Mouse (Mus musculus): ENCODE data around the gene Cryzl1. TPM values are rescaled to one million over a fixed set of nuclear protein-coding genes. Genes with fewer than 3 reads are reported as not detected.

Cryzl1 gene
- polyA plus RNA-seq, 1 experiment, result 11.8 TPM

GRCm38 (mm10) chr16:91678147-91678911 is 50.4 kb downstream of the Cryzl1 start:
- Histone ChIP-seq H3K36me3 (ENCODE audit: control insufficient read depth, insufficient read depth, low read length) (peaks cover 67% of the 10 kb centered on the region), H3K27ac (ENCODE audit: insufficient read depth, low read depth, low read length) (no peak overlapping the region), H3K27me3 (ENCODE audit: control insufficient read depth, insufficient read depth, low read length) (no peaks in the 10 kb centered on the region), H3K4me3 (ENCODE audit: low read depth, low read length) (no peak overlapping the region), H3K4me1 (ENCODE audit: control insufficient read depth, insufficient read depth, insufficient read length, low read length) (no peaks in the 10 kb centered on the region)
- 49% methylated on average over 5 of the region's 5 CpGs for WGBS
- no peak for TF ChIP-seq POLR2A (IDR thresholded peaks at IDR 0.05; ENCODE audit: low read depth, low read length)
- no peak for TF ChIP-seq CTCF (IDR thresholded peaks at IDR 0.05; ENCODE audit: extremely low read depth, insufficient read length, insufficient replicate concordance, low read depth, low read length)

DNA sequence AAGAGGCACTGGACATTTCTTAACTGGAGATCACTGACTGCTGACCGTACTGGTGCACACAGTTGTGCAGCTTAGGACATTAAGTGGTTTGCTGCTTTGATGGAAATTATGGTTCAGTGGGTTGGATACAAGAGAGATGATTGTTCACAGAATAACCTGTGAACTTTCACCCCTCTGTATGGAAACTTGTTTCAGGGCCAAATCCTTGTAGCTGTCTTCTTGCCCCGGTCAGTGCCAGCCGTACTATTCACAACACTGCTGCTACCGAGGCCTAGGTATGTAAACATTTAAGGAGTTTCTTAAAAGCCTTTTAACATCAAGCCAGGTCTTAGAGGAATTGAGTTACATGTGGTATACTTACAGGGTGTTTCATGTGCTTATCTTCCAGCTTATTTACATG is 54.3 kb downstream of the Cryzl1 start:
- Histone ChIP-seq H3K4me3 (ENCODE audit: low read depth, low read length) (no peak overlapping the region), H3K36me3 (ENCODE audit: control insufficient read depth, insufficient read depth, low read length) (peaks cover 70% of the 10 kb centered on the region), H3K27ac (ENCODE audit: insufficient read depth, low read depth, low read length) (no peak overlapping the region), H3K27me3 (ENCODE audit: control insufficient read depth, insufficient read depth, low read length) (no peaks in the 10 kb centered on the region), H3K4me1 (ENCODE audit: control insufficient read depth, insufficient read depth, insufficient read length, low read length) (no peaks in the 10 kb centered on the region)
- 45% methylated on average over 4 of the region's 4 CpGs for WGBS
- no peak for TF ChIP-seq POLR2A (IDR thresholded peaks at IDR 0.05; ENCODE audit: low read depth, low read length)
- no peak for TF ChIP-seq CTCF (IDR thresholded peaks at IDR 0.05; ENCODE audit: extremely low read depth, insufficient read length, insufficient replicate concordance, low read depth, low read length)

DNA sequence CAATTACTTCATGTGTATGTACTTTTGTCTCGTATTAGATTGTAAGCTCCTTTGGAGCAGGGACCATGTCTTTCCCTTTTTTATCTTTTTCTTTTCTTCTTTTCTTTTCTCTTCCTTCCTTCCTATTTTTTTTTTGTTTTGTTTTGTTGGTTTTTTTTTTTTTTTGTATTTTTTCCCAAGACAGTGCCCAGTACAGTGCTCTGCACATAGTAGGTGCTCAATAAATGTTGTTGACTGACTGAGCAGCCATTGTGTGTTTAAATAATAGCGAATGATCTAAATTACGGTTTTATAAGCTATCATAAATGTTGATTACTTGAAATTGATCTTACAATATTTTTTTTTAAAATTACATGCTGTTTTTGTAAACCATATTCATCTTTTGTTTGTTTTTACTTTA is 65.0 kb downstream of the Cryzl1 start:
- Histone ChIP-seq H3K4me3 (ENCODE audit: low read depth, low read length) (no peak overlapping the region), H3K27me3 (ENCODE audit: control insufficient read depth, insufficient read depth, low read length) (no peaks in the 10 kb centered on the region), H3K4me1 (ENCODE audit: control insufficient read depth, insufficient read depth, insufficient read length, low read length) (no peaks in the 10 kb centered on the region), H3K27ac (ENCODE audit: insufficient read depth, low read depth, low read length) (no peak overlapping the region), H3K36me3 (ENCODE audit: control insufficient read depth, insufficient read depth, low read length) (peaks cover 72% of the 10 kb centered on the region)
- no peak for TF ChIP-seq CTCF (IDR thresholded peaks at IDR 0.05; ENCODE audit: extremely low read depth, insufficient read length, insufficient replicate concordance, low read depth, low read length)
- TF ChIP-seq POLR2A (IDR thresholded peaks at IDR 0.05; ENCODE audit: low read depth, low read length), result no peak
- 78% methylated on average over 3 of the region's 3 CpGs for WGBS

DNA sequence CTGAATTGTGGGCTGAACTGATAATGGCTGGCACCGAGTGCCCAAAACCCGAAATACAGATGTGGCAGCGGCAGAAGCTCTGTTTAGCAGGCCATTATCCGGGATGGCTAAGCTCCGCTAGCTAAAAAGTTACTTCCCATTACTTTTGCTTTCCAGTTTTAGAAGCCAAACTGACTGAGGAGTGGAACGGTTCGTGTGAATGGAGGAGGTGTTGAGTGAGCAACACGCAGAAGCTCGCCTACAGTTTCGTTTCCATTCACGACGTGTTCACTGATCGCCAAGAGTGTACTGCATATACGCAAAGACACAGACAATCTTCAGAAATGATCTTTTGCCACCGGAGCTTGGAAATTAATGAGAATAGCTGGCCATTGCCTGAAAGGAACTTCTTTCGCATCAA is 66.4 kb downstream of the Cryzl1 start:
- H3K36me3 ChIP-seq (ENCODE audit: control insufficient read depth, insufficient read depth, low read length), result peaks cover 78% of the 10 kb centered on the region
- H3K27me3 ChIP-seq (ENCODE audit: control insufficient read depth, insufficient read depth, low read length), result no peaks in the 10 kb centered on the region
- H3K4me3 ChIP-seq (ENCODE audit: low read depth, low read length), result no peak overlapping the region
- no peak for TF ChIP-seq POLR2A (IDR thresholded peaks at IDR 0.05; ENCODE audit: low read depth, low read length)
- no peak overlapping the region for H3K27ac ChIP-seq (ENCODE audit: insufficient read depth, low read depth, low read length)
- no peaks in the 10 kb centered on the region for H3K4me1 ChIP-seq (ENCODE audit: control insufficient read depth, insufficient read depth, insufficient read length, low read length)
- WGBS, result 95% methylated on average over 16 of the region's 16 CpGs

- Histone ChIP-seq H3K27me3 (ENCODE audit: control insufficient read depth, insufficient read depth, low read length) (no peaks in the 10 kb centered on the region), H3K36me3 (ENCODE audit: control insufficient read depth, insufficient read depth, low read length) (peaks cover 81% of the 10 kb centered on the region), H3K27ac (ENCODE audit: insufficient read depth, low read depth, low read length) (no peak overlapping the region), H3K4me3 (ENCODE audit: low read depth, low read length) (no peak overlapping the region), H3K4me1 (ENCODE audit: control insufficient read depth, insufficient read depth, insufficient read length, low read length) (no peaks in the 10 kb centered on the region)
- TF ChIP-seq POLR2A (IDR thresholded peaks at IDR 0.05; ENCODE audit: low read depth, low read length) (no peak), CTCF (IDR thresholded peaks at IDR 0.05; ENCODE audit: extremely low read depth, insufficient read length, insufficient replicate concordance, low read depth, low read length) (no peak)
- WGBS, result 70% methylated on average over 1 of the region's 1 CpGs
Measured at GRCm38 (mm10) chr16:91661397-91661796, 67.4 kb downstream of the Cryzl1 start.

- no peaks in the 10 kb centered on the region for H3K27me3 ChIP-seq (ENCODE audit: control insufficient read depth, insufficient read depth, low read length)
- 96% methylated on average over 20 of the region's 20 CpGs for WGBS
- H3K27ac ChIP-seq (ENCODE audit: insufficient read depth, low read depth, low read length), result no peak overlapping the region
- TF ChIP-seq CTCF (IDR thresholded peaks at IDR 0.05; ENCODE audit: extremely low read depth, insufficient read length, insufficient replicate concordance, low read depth, low read length) (no peak), POLR2A (IDR thresholded peaks at IDR 0.05; ENCODE audit: low read depth, low read length) (no peak)
- H3K4me3 ChIP-seq (ENCODE audit: low read depth, low read length), result no peak overlapping the region
- H3K4me1 ChIP-seq (ENCODE audit: control insufficient read depth, insufficient read depth, insufficient read length, low read length), result no peaks in the 10 kb centered on the region
- peaks cover 84% of the 10 kb centered on the region for H3K36me3 ChIP-seq (ENCODE audit: control insufficient read depth, insufficient read depth, low read length)
Measured at GRCm38 (mm10) chr16:91659798-91660197, 69.0 kb downstream of the Cryzl1 start.

- Histone ChIP-seq H3K36me3 (ENCODE audit: control insufficient read depth, insufficient read depth, low read length) (peaks cover 81% of the 10 kb centered on the region), H3K4me1 (ENCODE audit: control insufficient read depth, insufficient read depth, insufficient read length, low read length) (no peaks in the 10 kb centered on the region), H3K4me3 (ENCODE audit: low read depth, low read length) (no peak overlapping the region), H3K27ac (ENCODE audit: insufficient read depth, low read depth, low read length) (no peak overlapping the region), H3K27me3 (ENCODE audit: control insufficient read depth, insufficient read depth, low read length) (no peaks in the 10 kb centered on the region)
- WGBS, result 92% methylated on average over 5 of the region's 5 CpGs
- TF ChIP-seq POLR2A (IDR thresholded peaks at IDR 0.05; ENCODE audit: low read depth, low read length) (no peak), CTCF (IDR thresholded peaks at IDR 0.05; ENCODE audit: extremely low read depth, insufficient read length, insufficient replicate concordance, low read depth, low read length) (no peak)
Measured at GRCm38 (mm10) chr16:91658471-91658870, 70.3 kb downstream of the Cryzl1 start.

Measured in small intestine, adult 2 months (tissue).